Comparison of ENCODE assay signal across 7 mouse cellular contexts in the genomic region with DNA sequence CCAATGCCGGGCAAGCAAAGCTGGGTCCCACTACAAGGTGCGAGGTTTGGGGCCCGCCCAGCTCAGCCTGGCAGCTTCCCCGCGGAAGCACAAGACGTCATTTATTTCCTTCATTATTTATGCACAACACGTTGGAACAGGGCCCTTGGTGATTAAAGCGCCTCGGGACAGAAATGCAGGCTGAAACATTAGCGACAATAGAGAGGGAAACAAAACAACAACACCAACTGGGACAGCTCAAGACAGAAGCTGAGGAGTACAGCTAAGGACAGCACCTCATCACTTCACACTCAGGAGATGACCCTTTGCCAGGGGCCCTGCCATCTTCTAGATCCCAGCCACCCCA.
A peak's percentile ranks its signal among the peaks of the same experiment; 100 is the strongest.
DNase-seq lines count a peak whose midpoint lies in the region; ATAC-seq lines count a peak whose summit lies in the region.

No protein-coding gene starts in this region.

- no peak for ATAC-seq in heart, embryonic 12.5 days (ENCODE audit: insufficient number of reproducible peaks, low FRiP score)
- ATAC-seq in midbrain, embryonic 16.5 days, result peak; percentile 61; the same call in 1 of the 2 replicates

- peak; percentile 17 for DNase-seq in thymus, postnatal 4 days
- DNase-seq in thymus, adult 18-20 months, result no peak
- peak; percentile 25 to 47 for DNase-seq in kidney, postnatal 25 days
- DNase-seq in left cerebral cortex, postnatal 36 days (ENCODE audit: low spot score in 2 of 2), result no peak
- no peak for DNase-seq in urinary bladder, adult 2 months (ENCODE audit: low spot score)

- peaks cover 3% of the 10 kb centered on the region; the same call in 1 of the 2 replicates for H3K9me3 ChIP-seq in heart, embryonic 12.5 days (replicated peaks)
- no peaks in the 10 kb centered on the region for H3K9me3 ChIP-seq in midbrain, embryonic 16.5 days (replicated peaks; ENCODE audit: control insufficient read depth, low read length, poor library complexity, severe bottlenecking)

- no peaks in the 10 kb centered on the region for H3K36me3 ChIP-seq in heart, embryonic 12.5 days
- H3K36me3 ChIP-seq in midbrain, embryonic 16.5 days (ENCODE audit: control insufficient read depth, insufficient read depth, low read length), result no peaks in the 10 kb centered on the region

- peak overlapping the region; percentile 16; the same call in 1 of the 2 replicates for H3K4me3 ChIP-seq in heart, embryonic 12.5 days
- no peak overlapping the region for H3K4me3 ChIP-seq in midbrain, embryonic 16.5 days (ENCODE audit: low read depth, low read length)

- 5% methylated on average over 10 of the region's 10 CpGs for WGBS in heart, embryonic 12.5 days
- WGBS in midbrain, embryonic 16.5 days, result 4% methylated on average over 10 of the region's 10 CpGs

- 0 out of 2 replicates have a peak overlapping the region, but pooled peaks have one; percentile 7 for H3K9ac ChIP-seq in heart, embryonic 12.5 days
- peak overlapping the region; percentile 15; the same call in 1 of the 2 replicates for H3K9ac ChIP-seq in midbrain, embryonic 16.5 days (ENCODE audit: low read depth, low read length)

- no peak overlapping the region for H3K27ac ChIP-seq in heart, embryonic 12.5 days (ENCODE audit: poor library complexity, severe bottlenecking)
- H3K27ac ChIP-seq in midbrain, embryonic 16.5 days (ENCODE audit: low read length), result peak overlapping the region; percentile 8

- H3K4me2 ChIP-seq in heart, embryonic 12.5 days, result peak overlapping the region; percentile 55
- peak overlapping the region; percentile 48 for H3K4me2 ChIP-seq in midbrain, embryonic 16.5 days (ENCODE audit: low read length)

- intact Hi-C loops in left cerebral cortex, postnatal 36 days (cut with DNase I), result no loop called here

- H3K4me1 ChIP-seq in heart, embryonic 12.5 days (replicated peaks), result peaks cover 11% of the 10 kb centered on the region
- H3K4me1 ChIP-seq in midbrain, embryonic 16.5 days (ENCODE audit: control insufficient read depth, insufficient read depth, low read length), result peaks cover 22% of the 10 kb centered on the region

- H3K27me3 ChIP-seq in heart, embryonic 12.5 days (replicated peaks), result peaks cover 25% of the 10 kb centered on the region
- no peaks in the 10 kb centered on the region for H3K27me3 ChIP-seq in midbrain, embryonic 16.5 days (ENCODE audit: control insufficient read depth, insufficient read depth, low read depth, low read length)

Comparison
In these comparisons a context has a peak if more than half of its experiments do, and no peak if none do; other contexts are left out.
1. DNase-seq: peak in thymus, postnatal 4 days (single experiment) and kidney, postnatal 25 days (2 of 2); none in thymus, adult 18-20 months (0 of 2), left cerebral cortex, postnatal 36 days (0 of 2) and urinary bladder, adult 2 months (single experiment).